Mouse (Mus musculus) left cerebral cortex, postnatal 14 days (tissue): ENCODE results near the gene Mettl7a3. TPM values are rescaled to one million over a fixed set of nuclear protein-coding genes. Genes with fewer than 3 reads are reported as not detected.
A peak's percentile ranks its signal among the peaks of the same experiment; 100 is the strongest.
"Not testable (repeated sequence)": the region's sequence is repeated elsewhere in the genome, so short reads cannot be mapped to it uniquely, and the experiment has no call there.

ENCODE experiments used
- DNase-seq, 2 experiments: peaks; one replicate each; pipeline ENCODE4 v3.0.0; 2021 to 2022; ENCODE audit warnings: low spot score in 2 of 2, mixed read lengths in 1 of 2
- intact Hi-C: fragments of 180-260 bp; cut with DNase I; formaldehyde crosslinking; loops from one replicate; pipeline ENCODE4 v1.15.1; 2025
- long read RNA-seq, 2 experiments: library from polyadenylated mRNA; stranded (forward); transcript quantifications; one replicate each; pipeline ENCODE4 v2.0.0; 2021
- total RNA-seq, 2 experiments: library from RNA; stranded (reverse); gene quantifications; 2 replicates each; pipeline ENCODE4 v1.2.3; 2021

The Mettl7a3 gene
- under 1 TPM in 1 of 2 experiments, not detected in 1; 0.37 TPM for total RNA-seq
- long read RNA-seq, experiment 1 = 0 reads
- long read RNA-seq, experiment 2 = 0 reads

DNA sequence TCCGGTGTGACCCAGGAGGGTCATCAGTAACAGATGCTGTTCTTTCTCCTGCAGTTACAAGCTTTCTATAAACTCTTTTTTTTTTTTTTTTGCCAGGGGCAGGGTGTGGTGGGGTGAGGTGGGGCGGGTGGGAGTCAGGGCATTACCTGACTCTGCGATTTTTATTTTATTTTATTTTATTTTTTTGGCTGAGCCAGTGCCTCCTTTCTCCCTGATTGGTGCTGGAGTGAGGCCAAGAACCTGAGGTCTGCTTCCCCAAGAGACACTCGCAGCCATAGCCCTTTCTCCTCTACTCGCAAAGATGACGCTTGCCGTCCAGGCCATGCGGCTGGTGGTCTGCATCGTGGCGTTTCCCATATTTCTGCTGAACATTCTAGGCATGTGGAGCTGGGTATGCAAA is at the start of gene Mettl7a3:
TSS of gene Mettl7a3 (plus strand) at position 301 of the 400 bp plus-strand sequence.
- DNase-seq = no peak
- intact Hi-C loops = no loop called here

DNA sequence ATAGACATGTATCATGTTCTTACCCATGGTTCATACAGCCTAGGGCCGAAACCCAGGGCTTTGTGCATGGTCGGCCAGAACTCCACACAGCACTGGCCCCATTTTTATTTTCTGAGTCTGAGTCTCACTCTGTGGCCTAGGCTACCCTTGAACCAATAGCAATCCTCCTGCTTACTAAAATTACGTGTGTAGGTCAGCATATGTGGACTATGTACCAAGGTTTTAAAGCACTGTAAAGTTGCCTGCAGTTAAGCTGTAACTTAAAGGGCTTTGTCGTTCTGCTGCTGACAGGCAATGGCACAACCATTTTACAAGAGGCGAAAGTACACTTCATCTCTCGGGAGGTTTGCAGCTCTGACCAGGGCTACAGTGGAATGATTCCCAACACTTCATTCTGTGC is 45.7 kb upstream of the Mettl7a3 start:
- intact Hi-C loops = no loop called here
- DNase-seq = no peak

DNA sequence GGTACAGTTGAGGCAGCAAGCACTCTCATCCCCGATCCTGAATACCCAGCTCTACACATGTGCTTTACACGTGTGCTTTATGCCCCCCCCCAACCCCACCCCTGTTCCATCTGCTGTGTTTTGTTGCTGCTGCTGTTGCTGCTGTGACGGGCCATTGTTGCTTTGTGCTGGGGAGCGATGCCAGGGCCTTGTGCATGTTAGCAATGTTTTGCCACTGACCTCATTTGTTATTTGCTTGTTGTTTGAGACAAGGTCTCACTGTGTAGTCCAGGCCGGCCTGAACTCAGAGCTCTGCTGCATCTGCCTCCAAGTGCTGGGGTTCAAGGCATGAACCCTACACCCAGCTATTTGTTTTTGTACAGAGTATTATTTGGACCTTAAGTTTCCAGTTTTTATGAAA is 43.9 kb upstream of the Mettl7a3 start:
- intact Hi-C loops = no loop called here
- no peak for DNase-seq

DNA sequence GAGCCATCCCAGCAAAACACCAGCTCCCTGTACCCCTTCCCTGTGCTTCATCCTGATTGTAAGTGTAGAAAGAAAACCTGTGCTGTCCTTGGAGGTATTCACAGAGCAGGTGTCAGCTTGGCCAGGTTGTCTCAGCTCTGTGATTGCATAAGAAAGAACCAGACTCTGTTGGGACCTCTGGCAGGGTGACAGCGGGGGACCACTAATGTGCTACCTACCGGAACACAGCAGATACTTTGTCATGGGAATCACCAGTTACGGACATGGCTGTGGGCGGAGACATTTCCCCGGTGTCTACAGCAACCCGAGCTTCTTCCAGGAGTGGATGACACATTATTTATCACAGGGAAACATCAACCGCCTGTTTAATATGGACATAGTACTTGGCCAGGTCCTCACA is 42.4 kb upstream of the Mettl7a3 start:
- no peak for DNase-seq
- intact Hi-C loops = no loop called here

DNA sequence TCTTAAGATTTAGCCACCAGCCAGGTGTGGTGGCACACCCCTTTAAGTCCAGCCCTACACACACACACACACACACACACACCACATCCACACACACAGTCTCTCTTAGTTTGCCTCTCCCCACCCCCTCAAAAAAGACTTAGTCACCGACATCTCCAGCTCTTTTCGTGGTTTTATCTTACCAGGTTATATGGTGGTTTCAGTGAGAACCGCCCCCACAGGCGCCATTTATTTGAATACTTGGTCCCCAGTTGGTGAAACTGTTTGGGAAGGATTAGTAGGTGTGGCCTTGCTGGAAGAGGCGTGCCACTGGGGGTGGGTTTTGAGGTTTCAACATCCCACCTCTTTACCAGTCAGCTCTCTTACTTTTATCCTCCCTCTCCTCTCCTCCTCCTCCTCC is 36.9 kb upstream of the Mettl7a3 start:
- intact Hi-C loops = no loop called here
- no peak for DNase-seq

DNA sequence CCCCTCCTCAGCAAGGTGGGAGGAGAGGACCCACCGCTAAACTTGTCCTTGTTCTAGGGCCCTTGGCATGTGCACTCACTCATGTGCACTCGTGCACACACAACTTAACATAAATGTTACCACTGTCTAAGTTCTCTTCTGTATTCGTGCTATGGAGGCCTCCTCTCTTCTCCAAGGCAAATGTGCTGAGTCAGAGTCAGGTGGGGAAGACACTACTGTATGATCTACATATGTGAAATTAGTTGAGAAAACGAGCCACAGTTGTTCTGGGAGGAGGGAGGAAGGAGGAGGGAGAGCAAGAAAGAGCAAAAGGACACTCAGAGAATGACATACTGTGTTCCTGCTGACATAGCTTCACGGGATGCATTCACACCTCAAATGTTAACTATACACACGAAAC is 34.2 kb upstream of the Mettl7a3 start:
- intact Hi-C loops = no loop called here
- DNase-seq = no peak

DNA sequence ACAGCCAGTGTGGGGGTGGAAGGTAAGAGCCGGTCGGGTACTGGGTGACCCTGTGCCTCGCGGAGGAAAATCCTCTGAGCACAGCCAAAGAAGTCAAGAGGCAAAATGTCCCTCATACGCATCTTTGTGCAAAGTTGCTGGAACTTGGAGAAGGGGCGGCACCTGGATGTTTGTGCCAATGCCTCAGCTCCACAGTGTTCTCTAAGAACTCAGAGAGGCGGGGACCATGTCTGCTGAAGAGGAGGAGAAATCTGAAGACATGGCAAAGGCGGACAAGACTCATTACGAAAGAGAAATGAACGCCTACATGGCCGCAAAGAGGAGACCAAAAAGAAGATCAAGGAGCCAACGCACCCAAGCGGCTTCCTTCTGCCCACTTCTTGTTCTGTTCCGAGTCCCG is 33.2 kb upstream of the Mettl7a3 start:
- intact Hi-C loops = no loop called here
- DNase-seq = no peak

DNA sequence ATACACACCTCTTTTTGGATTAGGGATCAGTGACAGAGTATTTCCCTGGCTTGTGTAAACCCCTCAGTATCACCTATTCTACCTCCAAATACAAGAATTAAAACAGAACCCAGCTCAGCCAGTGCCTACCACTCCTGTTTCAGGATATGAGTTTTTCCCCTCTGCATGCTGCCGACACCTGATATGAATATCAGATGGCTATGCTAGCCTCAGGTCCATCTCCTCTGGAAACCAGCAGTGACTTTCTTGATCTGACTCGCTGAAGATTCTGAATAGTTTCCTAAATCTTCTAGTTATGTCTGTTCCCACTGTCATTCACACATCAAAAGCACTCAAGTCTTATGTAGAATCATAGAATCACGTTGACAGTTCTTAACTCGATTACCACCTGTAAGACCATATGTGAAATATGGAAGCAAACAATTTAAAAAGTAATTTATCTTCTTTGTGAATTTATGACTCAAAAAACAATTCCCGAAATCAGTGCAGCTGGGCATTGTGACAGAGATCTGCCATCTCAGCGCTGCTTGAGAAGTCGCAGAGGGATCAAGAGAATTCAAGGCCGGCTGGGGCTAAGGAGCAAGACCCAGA is 31.2 kb upstream of the Mettl7a3 start:
- no peak for DNase-seq
- intact Hi-C loops = no loop called here

DNA sequence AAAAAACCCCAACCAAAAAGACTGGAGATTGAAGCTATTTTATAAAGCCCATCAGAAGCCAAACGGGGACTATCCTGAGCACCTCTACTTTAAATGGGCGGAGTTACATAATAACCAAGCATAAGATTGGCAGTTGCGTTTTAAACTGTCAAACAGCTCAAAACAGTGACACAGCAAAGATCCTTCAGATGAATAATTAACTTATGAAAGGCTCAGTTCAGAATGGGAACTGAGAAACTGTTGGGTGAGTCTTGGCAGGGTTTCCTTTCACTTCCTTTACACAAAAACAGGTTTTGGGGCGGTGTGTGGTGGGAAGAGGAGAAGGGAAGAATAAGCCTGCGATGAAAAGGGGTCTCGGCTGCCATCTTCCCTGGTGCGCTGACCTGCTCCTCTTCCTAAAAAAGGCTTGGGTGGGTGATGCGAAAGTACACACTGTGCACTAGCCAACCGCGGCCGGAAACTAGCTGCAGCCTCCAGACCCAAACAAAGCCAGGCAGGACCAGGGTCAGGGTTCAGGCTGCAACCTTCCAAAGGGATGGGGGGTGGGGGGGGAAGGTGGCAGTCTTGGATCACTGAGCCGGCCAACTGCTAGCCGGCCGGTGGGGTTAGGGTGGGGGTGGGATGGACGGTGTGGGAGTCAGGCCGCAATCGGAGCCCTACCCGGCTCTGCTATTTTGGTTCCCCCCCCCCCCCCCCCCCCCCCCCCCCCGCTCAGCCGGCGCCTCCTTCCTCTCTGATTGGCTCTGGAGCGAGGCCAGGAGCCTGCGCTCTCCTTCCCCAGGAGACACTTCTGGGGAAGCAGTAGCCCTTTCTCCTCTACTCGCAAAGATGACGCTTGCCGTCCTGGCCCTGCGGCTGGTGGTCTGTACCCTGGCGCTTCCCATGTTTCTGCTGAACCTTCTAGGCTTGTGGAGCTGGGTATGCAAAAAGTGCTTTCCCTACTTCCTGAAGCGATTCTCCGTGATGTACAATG is 30.4 kb upstream of the Mettl7a3 start, which contains the start of gene Mettl7a1:
TSS of gene Mettl7a1 (plus strand) at position 122 of the 973 bp plus-strand sequence.
- intact Hi-C loops = no loop called here

DNA sequence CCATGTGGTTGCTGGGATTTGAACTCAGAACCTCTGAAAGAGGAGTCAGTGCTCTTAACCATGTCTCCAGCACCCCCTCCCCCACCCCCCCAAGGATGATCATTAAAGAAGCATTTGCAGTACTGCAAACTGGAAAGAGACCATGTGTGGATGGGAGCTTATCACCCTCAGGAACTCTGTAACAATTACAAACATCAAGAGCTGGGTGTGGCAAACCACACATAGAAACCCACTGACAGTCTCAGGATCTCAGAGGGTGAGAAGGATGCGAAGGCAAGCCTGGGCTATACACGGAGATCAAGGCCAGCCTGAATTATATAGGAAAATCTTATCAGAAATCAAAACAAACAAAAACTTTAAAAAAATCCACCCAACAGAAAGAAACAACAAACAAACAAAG is 28.5 kb upstream of the Mettl7a3 start:
- intact Hi-C loops = no loop called here
- DNase-seq = no peak

More for the DNA sequence above, 30.4 kb upstream of the Mettl7a3 start, which contains the start of gene Mettl7a1:
- DNase-seq = peak; percentile 84 to 85

DNA sequence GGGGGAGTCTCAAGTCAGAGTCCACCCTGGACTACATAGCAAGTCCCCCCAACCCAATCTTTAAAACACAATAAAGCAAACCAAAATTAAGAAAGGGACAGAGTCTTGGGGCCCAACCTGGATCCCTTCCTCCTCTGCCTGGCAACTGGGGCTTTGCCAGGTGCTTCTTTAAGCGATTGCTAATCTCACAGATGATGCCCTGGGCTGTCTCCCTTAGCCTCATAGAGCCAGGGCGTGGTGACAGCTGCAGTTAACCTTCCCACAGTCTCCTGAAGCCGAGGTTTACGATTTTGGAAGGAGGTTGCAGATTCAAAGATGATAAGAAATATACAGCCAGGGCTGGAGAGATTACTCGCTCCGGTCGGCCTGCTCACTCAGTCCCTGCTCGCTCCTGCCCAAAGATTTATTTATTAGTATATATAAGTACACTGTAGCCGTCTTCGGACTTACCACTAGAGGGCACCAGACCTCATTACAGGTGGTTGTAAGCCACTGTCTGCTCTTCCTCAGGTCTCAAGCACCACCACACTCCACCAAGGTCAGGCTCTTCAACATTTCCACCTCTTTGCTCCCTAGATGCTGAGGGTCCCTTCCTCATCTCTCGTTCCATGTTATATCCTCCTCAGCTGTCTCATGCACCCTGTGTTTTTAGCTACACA is 27.2 kb upstream of the Mettl7a3 start:
- intact Hi-C loops = not testable (repeated sequence)

DNA sequence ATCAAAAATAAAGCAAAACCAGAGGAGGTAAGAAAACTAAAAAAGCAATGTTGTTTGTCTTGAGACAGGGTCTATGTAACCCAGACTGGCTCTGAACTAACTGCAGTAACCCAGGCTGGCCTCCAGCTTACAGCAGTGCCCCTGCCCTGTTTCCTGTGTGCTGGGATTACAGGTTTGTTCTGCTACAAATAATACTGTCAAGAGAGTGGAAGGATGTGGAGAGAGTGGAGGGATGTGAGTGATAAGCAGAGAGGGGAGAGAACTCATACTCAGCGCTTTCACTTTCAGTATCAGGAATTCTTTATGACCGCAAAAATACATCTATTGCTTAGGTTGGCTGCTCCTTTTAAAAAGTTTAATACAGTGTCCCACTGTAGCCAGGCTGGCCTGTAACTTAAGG is 22.4 kb upstream of the Mettl7a3 start:
- intact Hi-C loops = no loop called here

More for the DNA sequence above, 27.2 kb upstream of the Mettl7a3 start:
- DNase-seq = peak in 1 of 2 experiments; percentile 27

DNA sequence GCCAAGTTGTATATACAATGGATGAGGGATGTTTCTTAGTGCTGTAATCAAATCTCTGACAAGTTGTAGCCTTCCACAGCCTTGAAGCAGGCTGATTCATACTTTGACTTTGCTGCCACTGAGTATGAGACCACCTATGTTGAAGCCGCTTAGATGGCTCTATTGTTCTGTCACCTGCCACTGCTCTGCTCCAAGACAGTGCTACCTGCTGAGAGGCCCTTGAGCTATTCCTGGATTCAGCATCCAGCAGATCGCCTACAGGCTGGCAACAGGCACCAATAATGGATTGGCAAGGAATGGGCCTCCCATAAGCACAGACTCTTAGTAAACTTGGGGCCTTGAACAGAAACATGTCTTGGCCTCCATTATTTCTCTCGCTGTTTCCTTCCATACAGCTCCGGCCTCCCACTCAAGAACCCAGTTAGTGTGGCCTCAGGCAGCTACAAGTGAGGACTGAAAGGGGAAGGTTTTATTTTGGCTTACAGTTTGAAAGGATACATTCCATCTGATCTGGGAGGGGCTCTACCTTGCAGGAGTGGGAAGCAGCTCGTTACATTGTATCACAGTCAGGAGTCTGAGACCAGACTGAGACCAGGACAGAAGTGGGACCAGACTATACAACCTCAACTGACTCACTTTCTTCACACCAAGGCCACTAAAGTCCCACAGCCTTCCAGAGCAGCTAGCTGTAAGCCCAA is 20.1 kb upstream of the Mettl7a3 start:
- intact Hi-C loops = no loop called here
- DNase-seq = no peak

More for the DNA sequence above, 22.4 kb upstream of the Mettl7a3 start:
- no peak for DNase-seq

DNA sequence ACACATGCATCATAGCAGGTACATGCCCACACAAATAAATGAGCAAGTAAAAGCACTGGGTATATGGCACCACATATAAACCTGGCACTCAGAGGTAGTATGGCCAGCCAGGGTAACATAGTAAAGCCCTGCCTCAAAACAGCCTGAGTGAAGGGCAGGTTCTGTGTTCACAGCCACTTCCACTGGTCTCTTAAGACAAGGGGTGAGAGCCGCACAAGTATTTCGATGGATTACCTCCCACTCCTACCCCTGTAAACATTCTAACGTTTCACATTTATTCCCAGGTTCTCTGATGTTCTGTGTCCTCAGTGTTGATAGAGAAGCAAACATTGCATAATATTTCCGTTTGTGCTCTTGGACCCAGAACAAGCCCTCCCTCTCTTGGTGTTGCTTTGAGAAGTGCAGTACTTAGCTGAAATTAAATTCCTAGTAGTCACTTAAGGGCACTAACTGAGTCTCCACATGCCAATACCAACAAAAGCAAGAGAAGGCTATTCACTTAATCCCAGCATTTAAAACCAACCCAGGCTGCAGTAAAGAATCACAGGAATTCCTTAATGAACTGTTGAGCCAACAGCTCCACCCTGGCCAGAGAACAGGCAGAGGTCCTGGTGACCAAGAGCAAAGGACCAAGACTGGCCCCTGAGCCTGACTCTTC is 16.6 kb upstream of the Mettl7a3 start:
- DNase-seq, intact Hi-C loops: not testable (repeated sequence)

DNA sequence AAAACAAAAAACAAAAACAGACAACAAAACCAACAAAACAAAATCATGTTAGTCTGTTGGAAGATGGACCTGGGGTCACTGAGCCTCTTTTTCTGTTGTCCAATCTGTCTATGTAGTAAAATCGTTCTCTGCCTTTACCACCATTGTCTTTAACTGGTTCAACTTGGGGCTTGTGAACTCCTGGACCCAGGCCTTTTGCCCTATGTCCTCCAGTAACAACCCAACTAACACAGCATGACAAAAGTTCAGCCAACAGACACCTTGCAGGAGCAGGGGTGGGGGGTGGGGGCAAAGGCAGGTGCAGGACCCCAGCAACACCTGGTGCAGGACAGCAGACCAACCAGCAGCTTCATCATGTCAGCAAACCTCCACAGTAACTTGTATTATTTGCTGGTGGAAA is 14.8 kb upstream of the Mettl7a3 start:
- no peak for DNase-seq
- intact Hi-C loops = loop anchor here (10.0 kb wide), 1 partner anchor 55 kb away; no protein-coding TSS in a partner anchor

DNA sequence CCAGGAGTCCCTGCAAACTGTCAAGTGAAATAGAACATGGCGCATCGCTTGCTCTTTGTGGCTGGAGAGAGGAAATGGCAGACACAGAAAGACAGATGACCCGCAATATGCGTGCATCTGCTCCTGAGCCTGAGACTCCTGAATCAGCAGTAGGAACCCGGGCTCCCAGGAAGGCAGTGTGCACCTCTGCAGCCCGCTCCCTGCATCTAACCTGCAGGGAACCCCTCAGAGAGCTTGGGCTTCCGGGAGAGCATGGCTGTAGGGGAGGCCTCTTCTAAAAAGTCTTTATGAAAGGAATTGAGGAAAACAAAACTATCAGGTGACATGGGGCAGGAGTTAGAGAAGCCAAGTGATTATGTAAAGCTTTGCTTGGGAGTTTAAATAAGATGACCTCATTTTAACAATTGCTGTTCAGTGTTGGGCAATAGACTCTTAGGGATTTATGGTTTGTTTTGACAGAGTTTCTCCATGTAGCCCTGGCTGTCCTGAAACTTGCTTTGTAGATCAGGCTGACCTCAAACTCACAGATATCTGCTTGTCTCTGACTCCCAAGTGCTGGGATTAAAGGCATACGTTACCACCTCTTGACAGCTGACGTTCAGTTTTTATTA is 14.3 kb upstream of the Mettl7a3 start:
- no peak for DNase-seq
- intact Hi-C loops = loop anchor here (10.0 kb wide), 1 partner anchor 54 kb away; no protein-coding TSS in a partner anchor

DNA sequence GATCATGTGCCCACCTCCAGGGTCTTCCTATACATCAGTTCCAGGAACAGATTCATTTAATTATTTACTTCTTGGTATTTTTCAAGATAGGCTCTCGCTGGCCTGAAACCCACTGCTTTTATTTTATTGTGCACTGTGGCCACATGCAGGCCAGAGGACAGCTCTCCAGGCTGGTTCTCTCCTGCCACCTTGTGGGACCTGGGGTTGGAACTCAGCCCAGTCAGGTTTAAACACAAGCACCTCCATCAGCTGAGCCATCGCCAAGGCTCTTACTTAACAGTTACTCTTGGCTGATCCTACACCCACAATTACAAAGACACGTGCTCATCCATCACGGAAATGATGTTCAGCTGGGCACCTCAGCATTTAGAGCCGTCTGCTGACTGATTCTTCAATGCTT is 13.6 kb upstream of the Mettl7a3 start:
- intact Hi-C loops = loop anchor here (10.0 kb wide), 1 partner anchor 54 kb away; no protein-coding TSS in a partner anchor
- DNase-seq = no peak

DNA sequence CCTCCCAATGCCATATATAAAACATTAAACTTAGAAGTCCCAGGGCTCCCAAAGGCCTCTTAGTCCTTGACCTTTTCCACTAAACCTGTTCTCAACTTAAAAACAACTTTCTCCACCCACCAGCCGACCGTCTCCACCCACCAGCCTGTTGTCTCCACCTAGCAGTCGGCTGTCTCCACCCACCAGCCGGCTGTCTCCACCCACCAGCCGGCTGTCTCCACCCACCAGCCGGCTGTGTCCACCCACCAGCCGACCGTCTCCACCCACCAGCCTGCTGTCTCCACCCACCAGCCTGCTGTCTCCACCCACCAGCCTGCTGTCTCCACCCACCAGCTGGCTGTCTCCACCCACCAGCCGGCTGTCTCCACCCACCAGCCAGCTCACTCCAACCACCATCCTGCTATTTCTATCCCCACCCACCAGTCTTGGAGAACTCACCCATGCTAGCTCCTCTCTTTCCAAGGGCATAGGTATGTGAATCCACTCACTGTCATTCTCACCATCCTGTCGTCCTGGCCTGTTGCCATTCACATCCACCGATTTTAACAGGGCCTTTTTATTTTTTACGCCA is 10.6 kb upstream of the Mettl7a3 start:
- peak; percentile 54 for DNase-seq
- intact Hi-C loops = loop anchor here (10.0 kb wide), 1 partner anchor 51 kb away; no protein-coding TSS in a partner anchor
